Mouse (Mus musculus) testis, adult 2 months (tissue): ENCODE measurements around the gene C8b.

Source experiments
- CTCF ChIP-seq: fragments of 200-500 bp; IDR thresholded peaks from 2 replicates; pipeline ENCODE4 v1.5.1; 2012; ENCODE audit warnings: low read depth, mild to moderate bottlenecking, inconsistent platforms, low read length, moderate library complexity; ENCODE audit not compliant: control insufficient read depth, insufficient read depth, insufficient replicate concordance
- POLR2A ChIP-seq: fragments of 200-500 bp; IDR thresholded peaks from 2 replicates; pipeline ENCODE4 v1.6.1; 2012; ENCODE audit warnings: low read depth, mild to moderate bottlenecking, inconsistent platforms, low read length, moderate library complexity; ENCODE audit not compliant: control insufficient read depth

DNA sequence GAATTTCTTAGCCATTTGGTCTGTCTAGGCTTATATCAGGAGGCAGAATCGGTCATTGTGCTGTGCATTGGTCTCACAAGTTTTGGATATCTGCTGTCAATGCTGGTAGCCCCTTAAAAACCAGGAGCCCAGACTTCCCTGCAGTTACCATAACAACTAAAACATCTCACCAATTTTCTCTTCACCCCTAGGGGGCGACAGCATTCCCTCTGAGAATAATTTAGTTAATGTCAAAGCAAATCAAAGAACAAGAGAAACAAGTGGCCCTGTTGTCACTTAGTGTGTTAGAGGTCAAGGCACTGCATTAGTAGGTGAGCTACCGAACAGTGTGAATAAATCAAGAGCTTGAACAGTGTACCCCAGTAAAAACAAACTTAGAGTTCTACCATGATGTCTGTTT, 40.4 kb upstream of the C8b start:
- no peak for TF ChIP-seq POLR2A
- no peak for TF ChIP-seq CTCF
